Mouse (Mus musculus) liver, embryonic 14.5 days (tissue): ENCODE data around the gene Adm2. TPM values are rescaled to one million over a fixed set of nuclear protein-coding genes. Genes with fewer than 3 reads are reported as not detected.

Experiments used
- ATAC-seq: fragments of 200-750 bp; cut with Nextera tagmentation; 2 replicates; pipeline ENCODE4 v1.8.0; 2017; ENCODE audit warnings: moderate number of reproducible peaks, mild to moderate bottlenecking, moderate library complexity; ENCODE audit not compliant: insufficient read depth
- DNase-seq, 3 experiments: peaks; one replicate each; pipeline ENCODE4 v3.0.0-alpha.2; 2012 to 2013; ENCODE audit warnings: low read depth in 3 of 3, low spot score in 3 of 3
- H3K27ac ChIP-seq: fragments of 300-500 bp; sonication (generic); 2 replicates; pipeline ENCODE4 v1.5.1; 2014; ENCODE audit warnings: moderate library complexity, mild to moderate bottlenecking, control low read depth, inconsistent platforms
- H3K27me3 ChIP-seq: fragments of 300-500 bp; sonication (generic); 2 replicates; pipeline ENCODE4 v1.6.1; 2014; ENCODE audit warnings: mild to moderate bottlenecking, low read length, moderate library complexity; ENCODE audit not compliant: control insufficient read depth, insufficient read depth
- H3K36me3 ChIP-seq: fragments of 300-500 bp; sonication (generic); replicated peaks from 2 replicates; pipeline ENCODE4 v1.6.1; 2014; ENCODE audit warnings: low read depth; ENCODE audit not compliant: control insufficient read depth, insufficient read depth
- H3K4me1 ChIP-seq, 2 experiments: fragments of 200-500 bp in 1 of 2; fragments of 300-500 bp in 1 of 2; sonication (generic) in 1 of 2; replicated peaks; 2 replicates each; pipeline ENCODE4 v1.6.1; 2012 to 2014; ENCODE audit warnings: antibody characterized with exemption in 1 of 2, inconsistent platforms in 1 of 2, low read length in 1 of 2; ENCODE audit not compliant: control insufficient read depth in 2 of 2, insufficient read depth in 2 of 2
- H3K4me2 ChIP-seq: fragments of 300-500 bp; sonication (generic); 2 replicates; pipeline ENCODE4 v1.6.1; 2014; ENCODE audit warnings: low read depth, mild to moderate bottlenecking, control low read depth, moderate library complexity
- H3K4me3 ChIP-seq, 2 experiments: fragments of 200-500 bp in 1 of 2; fragments of 300-500 bp in 1 of 2; sonication (generic) in 1 of 2; 2 replicates each; pipeline ENCODE4 v1.5.1; 2012 to 2014; ENCODE audit warnings: low read depth in 2 of 2, low read length in 2 of 2, mild to moderate bottlenecking in 2 of 2, control low read depth in 1 of 2, inconsistent platforms in 1 of 2, moderate library complexity in 1 of 2; ENCODE audit not compliant: insufficient read depth in 1 of 2
- H3K9ac ChIP-seq: fragments of 300-500 bp; sonication (generic); replicated peaks from 2 replicates; pipeline ENCODE4 v1.6.1; 2014; ENCODE audit warnings: mild to moderate bottlenecking, control low read depth, moderate library complexity
- H3K9me3 ChIP-seq: fragments of 300-500 bp; sonication (generic); 2 replicates; pipeline ENCODE4 v1.6.1; 2016; ENCODE audit warnings: low read length, mixed read lengths; ENCODE audit not compliant: control insufficient read depth
- CTCF ChIP-seq: IDR thresholded peaks from 2 replicates; pipeline ENCODE4 v1.5.1; 2016; ENCODE audit warnings: antibody characterized with exemption, low read depth, control low read depth
- EP300 ChIP-seq: IDR thresholded peaks from 2 replicates; pipeline ENCODE4 v1.6.1; 2016; ENCODE audit warnings: antibody characterized with exemption, low read depth
- WGBS: fragments of 180-500 bp; shearing (Covaris S2); extraction: QIAGEN DNeasy Blood & Tissue Kit; methylation state at CpG from one replicate; pipeline ENCODE4 v1.1.7; 2014; ENCODE audit not compliant: insufficient replicate concordance; 5-methylcytosine and 5-hydroxymethylcytosine counted together
- polyA plus RNA-seq, 2 experiments: library from polyadenylated mRNA; depleted of rRNA in 1 of 2; stranded (reverse) in 1 of 2; unstranded in 1 of 2; fragments of >200 nt; fragmentation: Nextera tagmentation in 1 of 2; extraction: Ambion mirVana in 1 of 2; gene quantifications; 2 replicates each; pipeline versions ENCODE4 v1.2.1 to v1.2.3; 2012 to 2014

The Adm2 gene
- polyA plus RNA-seq, 2 experiments = 1.2 to 2.5 TPM

GRCm38 (mm10) chr15:89285004-89285403, 37.5 kb upstream of the Adm2 start:
- Histone ChIP-seq H3K36me3 (peaks cover 56% of the 10 kb centered on the region), H3K4me2 (peak overlapping the region; percentile 57), H3K4me1 (peaks cover 19 to 22% of the 10 kb centered on the region in 2 experiments), H3K9ac (no peak overlapping the region; the same call in 1 of the 2 replicates), H3K4me3 (no peak overlapping the region), H3K27me3 (no peaks in the 10 kb centered on the region), H3K27ac (peak overlapping the region; percentile 53), H3K9me3 (no peaks in the 10 kb centered on the region)
- ATAC-seq (peak; percentile 84), DNase-seq (peak; percentile 49 to 56 (median 51))
- TF ChIP-seq CTCF = no peak
- peak; percentile 37; the same call in 1 of the 2 replicates for TF ChIP-seq EP300

- no peaks in the 10 kb centered on the region for H3K9me3 ChIP-seq
Measured at GRCm38 (mm10) chr15:89285478-89285877, 37.0 kb upstream of the Adm2 start.

GRCm38 (mm10) chr15:89286114-89286513, 36.4 kb upstream of the Adm2 start:
- peak overlapping the region; percentile 53 for H3K27ac ChIP-seq

More at GRCm38 (mm10) chr15:89285478-89285877, 37.0 kb upstream of the Adm2 start:
- ATAC-seq (peak; percentile 95), DNase-seq (peak; percentile 57 to 62 (median 61))
- TF ChIP-seq CTCF (no peak), EP300 (peak; percentile 90)
- Histone ChIP-seq H3K27me3 (no peaks in the 10 kb centered on the region), H3K36me3 (peaks cover 54% of the 10 kb centered on the region), H3K4me1 (peaks cover 19 to 22% of the 10 kb centered on the region in 2 experiments), H3K4me2 (peak overlapping the region; percentile 57), H3K9ac (peak overlapping the region; percentile 48), H3K4me3 (peak overlapping the region in 1 of 2 experiments; percentile 28; a peak in 2 of 4 replicates), H3K27ac (peak overlapping the region; percentile 53)
- 28% methylated on average over 5 of the region's 5 CpGs for WGBS

GRCm38 (mm10) chr15:89286582-89286981, 35.9 kb upstream of the Adm2 start:
- H3K27ac ChIP-seq = no peak overlapping the region
- peak overlapping the region; percentile 57 for H3K4me2 ChIP-seq
- H3K27me3 ChIP-seq = no peaks in the 10 kb centered on the region
- ATAC-seq = no peak
- H3K36me3 ChIP-seq = peaks cover 46% of the 10 kb centered on the region
- no peak overlapping the region for H3K9ac ChIP-seq
- peaks cover 20 to 22% of the 10 kb centered on the region in 2 experiments for H3K4me1 ChIP-seq
- DNase-seq = no peak
- no peaks in the 10 kb centered on the region for H3K9me3 ChIP-seq
- 81% methylated on average over 5 of the region's 5 CpGs for WGBS
- no peak for TF ChIP-seq CTCF
- TF ChIP-seq EP300 = no peak
- H3K4me3 ChIP-seq = no peak overlapping the region

More at GRCm38 (mm10) chr15:89286114-89286513, 36.4 kb upstream of the Adm2 start:
- no peaks in the 10 kb centered on the region for H3K27me3 ChIP-seq
- no peaks in the 10 kb centered on the region for H3K9me3 ChIP-seq
- peaks cover 19 to 22% of the 10 kb centered on the region in 2 experiments for H3K4me1 ChIP-seq
- 59% methylated on average over 7 of the region's 7 CpGs for WGBS
- peaks cover 51% of the 10 kb centered on the region for H3K36me3 ChIP-seq
- H3K9ac ChIP-seq = no peak overlapping the region; the same call in 1 of the 2 replicates
- H3K4me2 ChIP-seq = peak overlapping the region; percentile 57
- TF ChIP-seq EP300 = no peak
- TF ChIP-seq CTCF = no peak
- ATAC-seq = 0 out of 2 replicates have a peak, but pooled peaks have one; percentile 10
- H3K4me3 ChIP-seq = peak overlapping the region in 1 of 2 experiments; percentile 28; a peak in 2 of 4 replicates
- no peak for DNase-seq

- no peaks in the 10 kb centered on the region for H3K27me3 ChIP-seq
- no peak overlapping the region for H3K9ac ChIP-seq
- ATAC-seq (no peak), DNase-seq (no peak)
- TF ChIP-seq CTCF = no peak
- no peak for TF ChIP-seq EP300
- 86% methylated on average over 23 of the region's 23 CpGs for WGBS
- no peak overlapping the region for H3K27ac ChIP-seq
- H3K4me2 ChIP-seq = no peak overlapping the region
- H3K9me3 ChIP-seq = no peaks in the 10 kb centered on the region
- peaks cover 37% of the 10 kb centered on the region for H3K36me3 ChIP-seq
- H3K4me1 ChIP-seq = peaks cover 23 to 31% of the 10 kb centered on the region in 2 experiments
- no peak overlapping the region for H3K4me3 ChIP-seq
Measured at GRCm38 (mm10) chr15:89288227-89288767, 34.2 kb upstream of the Adm2 start.
